Mouse (Mus musculus) kidney, adult 2 months (tissue): Measurements from ENCODE around the gene Mast4.

Source experiments
- CTCF ChIP-seq: fragments of 200-500 bp; conservative IDR thresholded peaks from 2 replicates; pipeline ENCODE4 v1.5.1; 2011; ENCODE audit warnings: low read depth, mild to moderate bottlenecking, control low read depth, low read length, moderate library complexity, mixed read lengths; ENCODE audit not compliant: insufficient read depth, insufficient read length
- POLR2A ChIP-seq: fragments of 200-500 bp; IDR thresholded peaks from one replicate; pipeline ENCODE4 v1.6.1; 2011; ENCODE audit warnings: low read depth, low read length, control low read depth

GRCm38 (mm10) chr13:103291098-103291497 is 43.2 kb downstream of the Mast4 start:
- TF ChIP-seq POLR2A (no peak), CTCF (no peak)
